In genomic region chr19:21144659-21145283, GRCm38 (mm10) we compare ENCODE assay signal across 8 mouse cellular contexts.
DNase-seq lines count a peak whose midpoint lies in the region; ATAC-seq and TF ChIP-seq lines count a peak whose summit lies in the region.

No protein-coding gene starts in this region.

- no peaks in the 10 kb centered on the region for H3K36me3 ChIP-seq in intestine, postnatal 0 days (ENCODE audit: control insufficient read depth, insufficient read depth)
- H3K36me3 ChIP-seq in lung, embryonic 15.5 days, result no peaks in the 10 kb centered on the region

- 22% methylated on average over 13 of the region's 13 CpGs for WGBS in intestine, postnatal 0 days
- WGBS in lung, embryonic 15.5 days, result 18% methylated on average over 13 of the region's 13 CpGs

- H3K4me2 ChIP-seq in intestine, postnatal 0 days (replicated peaks; ENCODE audit: low read depth), result peak overlapping the region; percentile 37
- H3K4me2 ChIP-seq in lung, embryonic 15.5 days, result peak overlapping the region; percentile 14; the same call in 1 of the 2 replicates

- H3K9ac ChIP-seq in intestine, postnatal 0 days (ENCODE audit: low read depth, low read length), result no peak overlapping the region
- no peak overlapping the region for H3K9ac ChIP-seq in lung, embryonic 15.5 days

- no peak overlapping the region for H3K4me3 ChIP-seq in intestine, postnatal 0 days (ENCODE audit: low read depth, low read length)
- H3K4me3 ChIP-seq in lung, embryonic 15.5 days, result no peak overlapping the region

- H3K9me3 ChIP-seq in intestine, postnatal 0 days (ENCODE audit: control insufficient read depth), result no peaks in the 10 kb centered on the region
- H3K9me3 ChIP-seq in lung, embryonic 15.5 days, result no peaks in the 10 kb centered on the region

- H3K27me3 ChIP-seq in intestine, postnatal 0 days (replicated peaks; ENCODE audit: control insufficient read depth, insufficient read depth, low read length), result no peaks in the 10 kb centered on the region
- H3K27me3 ChIP-seq in lung, embryonic 15.5 days, result no peaks in the 10 kb centered on the region

- 0 out of 2 replicates have a peak overlapping the region, but pooled peaks have one; percentile 50 for H3K27ac ChIP-seq in intestine, postnatal 0 days (ENCODE audit: low read depth, low read length)
- no peak overlapping the region for H3K27ac ChIP-seq in lung, embryonic 15.5 days

- no peak for TF ChIP-seq CTCF in intestine, postnatal 0 days (IDR thresholded peaks at IDR 0.05; ENCODE audit: low read depth)

- ATAC-seq in intestine, postnatal 0 days, result peak; percentile 85
- peak; percentile 64; the same call in 1 of the 2 replicates for ATAC-seq in lung, embryonic 15.5 days (ENCODE audit: borderline replicate concordance, extremely low read depth, low FRiP score, low TSS enrichment)

- peaks cover 5% of the 10 kb centered on the region for H3K4me1 ChIP-seq in intestine, postnatal 0 days (replicated peaks; ENCODE audit: control insufficient read depth, insufficient read depth, low read length)
- H3K4me1 ChIP-seq in lung, embryonic 15.5 days, result peaks cover 13% of the 10 kb centered on the region

- peak; percentile 36 for DNase-seq in urinary bladder, postnatal 14 days (ENCODE audit: low spot score)
- no peak for DNase-seq in urinary bladder, postnatal 10 days (ENCODE audit: low spot score)
- peak; percentile 43 for DNase-seq in forelimb bud, embryonic 11.5 days (ENCODE audit: low read depth, low spot score)
- DNase-seq in retina, adult 2 months (ENCODE audit: low read depth, low spot score), result peak; percentile 60
- DNase-seq in left cerebral cortex, adult 18-20 months (ENCODE audit: low spot score in 2 of 2), result no peak
- DNase-seq in frontal cortex, postnatal 25 days (ENCODE audit: low spot score in 2 of 2), result no peak

Comparison
In these comparisons a context has a peak if more than half of its experiments do, and no peak if none do; other contexts are left out.
1. DNase-seq: peak in urinary bladder, postnatal 14 days (single experiment), forelimb bud, embryonic 11.5 days (single experiment) and retina, adult 2 months (single experiment); none in urinary bladder, postnatal 10 days (single experiment), left cerebral cortex, adult 18-20 months (0 of 2) and frontal cortex, postnatal 25 days (0 of 2).